Mouse (Mus musculus) forebrain, postnatal 0 days (tissue): Measurements from ENCODE around the gene B830017H08Rik. TPM values are rescaled to one million over a fixed set of nuclear protein-coding genes. Genes with fewer than 3 reads are reported as not detected.

Experiments
- ATAC-seq: fragments of 200-750 bp; cut with Nextera tagmentation; 2 replicates; pipeline ENCODE4 v1.8.0; 2017; ENCODE audit warnings: mild to moderate bottlenecking, moderate library complexity
- DNase-seq: peaks from one replicate; pipeline ENCODE4 v3.0.0-alpha.2; 2015
- H3K27ac ChIP-seq: fragments of 300-500 bp; sonication (generic); 2 replicates; pipeline ENCODE4 v1.5.1; 2014; ENCODE audit warnings: low read depth, mild to moderate bottlenecking, antibody characterized with exemption, low read length, moderate library complexity, mixed read lengths
- H3K27me3 ChIP-seq: fragments of 300-500 bp; sonication (generic); 2 replicates; pipeline ENCODE4 v1.6.1; 2014; ENCODE audit warnings: mild to moderate bottlenecking, low read length, mixed read lengths; ENCODE audit not compliant: insufficient read depth
- H3K36me3 ChIP-seq: fragments of 300-500 bp; sonication (generic); 2 replicates; pipeline ENCODE4 v1.6.1; 2014; ENCODE audit warnings: mild to moderate bottlenecking, moderate library complexity; ENCODE audit not compliant: insufficient read depth
- H3K4me1 ChIP-seq: fragments of 300-500 bp; sonication (generic); 2 replicates; pipeline ENCODE4 v1.6.1; 2014; ENCODE audit warnings: antibody characterized with exemption; ENCODE audit not compliant: insufficient read depth
- H3K4me2 ChIP-seq: fragments of 300-500 bp; sonication (generic); 2 replicates; pipeline ENCODE4 v1.6.1; 2014; ENCODE audit warnings: low read depth, mild to moderate bottlenecking, moderate library complexity
- H3K4me3 ChIP-seq: fragments of 300-500 bp; sonication (generic); 2 replicates; pipeline ENCODE4 v1.5.1; 2014; ENCODE audit warnings: low read depth, low read length, mixed read lengths
- H3K9ac ChIP-seq: fragments of 300-500 bp; sonication (generic); 2 replicates; pipeline ENCODE4 v1.6.1; 2014; ENCODE audit warnings: mild to moderate bottlenecking
- H3K9me3 ChIP-seq: fragments of 300-500 bp; sonication (generic); 2 replicates; pipeline ENCODE4 v1.6.1; 2016; ENCODE audit warnings: low read length
- CTCF ChIP-seq: sonication (generic); IDR thresholded peaks from 2 replicates; pipeline ENCODE4 v1.5.1; 2016; ENCODE audit warnings: antibody characterized with exemption, control low read depth, low read depth
- WGBS: fragments of 180-500 bp; shearing (Covaris S2); extraction: QIAGEN DNeasy Blood & Tissue Kit; methylation state at CpG from one replicate; pipeline ENCODE4 v1.1.7; 2014; 5-methylcytosine and 5-hydroxymethylcytosine counted together
- polyA plus RNA-seq: library from polyadenylated mRNA; unstranded; fragments of >200 nt; fragmentation: Nextera tagmentation; extraction: Ambion mirVana; gene quantifications from 2 replicates; pipeline ENCODE4 v1.2.1, GENCODE M21; 2015
- total RNA-seq: library from RNA; depleted of rRNA; stranded (reverse); fragments of >200 nt; gene quantifications from 2 replicates; pipeline ENCODE4 v1.2.3, GENCODE M21; 2014

B830017H08Rik gene
- total and polyA plus RNA-seq, 2 experiments from 2014 or later: 5.9 to 6.8 TPM

DNA sequence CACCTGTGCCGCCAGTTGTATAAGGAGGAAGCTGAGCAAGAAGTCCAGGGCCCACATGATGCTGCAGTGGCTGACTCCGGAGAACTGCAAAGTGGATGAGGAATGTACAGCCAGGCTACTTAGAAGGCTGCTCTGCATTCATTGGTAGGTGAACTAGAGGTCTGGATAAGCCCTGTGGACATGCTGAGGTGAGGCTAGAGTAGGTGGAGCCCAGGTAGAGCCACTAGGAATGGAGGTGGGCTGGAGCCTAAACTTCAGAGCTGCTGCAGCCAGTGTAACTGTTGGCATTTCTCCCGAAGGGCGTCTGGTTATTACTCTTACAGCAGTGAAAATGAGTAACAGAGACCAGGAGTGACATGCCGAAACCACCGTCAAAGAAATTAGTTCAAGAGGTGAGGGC lies 5.1 kb downstream of the B830017H08Rik start, which contains the start of gene Car15:
Gene Car15, minus strand, starts transcription at position 314 of the 400 bp plus-strand sequence.
- Histone ChIP-seq H3K27me3 (peaks cover 12% of the 10 kb centered on the region; the same call in 1 of the 2 replicates), H3K4me2 (no peak within 1 kb of the TSS), H3K9ac (no peak within 1 kb of the TSS), H3K27ac (no peak within 1 kb of the TSS), H3K36me3 (peaks cover 28% of the 10 kb centered on the region), H3K9me3 (no peaks in the 10 kb centered on the region), H3K4me1 (no peaks in the 10 kb centered on the region), H3K4me3 (no peak within 1 kb of the TSS)
- WGBS: 88% methylated on average over 6 of the region's 6 CpGs
- DNase-seq (no peak), ATAC-seq (no peak)
- no peak for TF ChIP-seq CTCF

DNA sequence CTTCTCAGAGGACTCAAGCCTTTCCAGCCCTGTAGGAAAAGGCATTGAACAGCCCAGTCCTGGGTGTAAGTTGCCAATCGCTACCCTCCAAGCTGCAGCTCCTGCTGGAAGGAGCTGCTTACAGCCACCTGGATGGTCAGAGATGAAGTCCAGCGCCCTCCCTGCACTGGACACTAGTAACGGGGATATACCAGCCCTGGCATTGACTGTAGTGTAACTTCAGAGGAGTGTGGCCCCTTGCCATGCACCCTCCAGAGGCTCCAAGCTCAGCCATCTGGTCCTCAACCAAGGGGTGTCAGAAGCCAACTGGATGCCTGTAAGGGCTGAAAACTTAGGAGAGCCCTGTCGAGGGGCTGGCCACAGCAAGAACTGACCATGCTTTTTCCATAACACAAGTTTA lies 7.1 kb downstream of the B830017H08Rik start:
- Histone ChIP-seq H3K9ac (no peak overlapping the region), H3K9me3 (no peaks in the 10 kb centered on the region), H3K27ac (no peak overlapping the region), H3K4me3 (no peak overlapping the region), H3K4me2 (no peak overlapping the region), H3K27me3 (peaks cover 4% of the 10 kb centered on the region; the same call in 1 of the 2 replicates), H3K4me1 (no peaks in the 10 kb centered on the region), H3K36me3 (peaks cover 48% of the 10 kb centered on the region)
- DNase-seq (no peak), ATAC-seq (no peak)
- TF ChIP-seq CTCF: no peak
- 81% methylated on average over 4 of the region's 4 CpGs for WGBS

DNA sequence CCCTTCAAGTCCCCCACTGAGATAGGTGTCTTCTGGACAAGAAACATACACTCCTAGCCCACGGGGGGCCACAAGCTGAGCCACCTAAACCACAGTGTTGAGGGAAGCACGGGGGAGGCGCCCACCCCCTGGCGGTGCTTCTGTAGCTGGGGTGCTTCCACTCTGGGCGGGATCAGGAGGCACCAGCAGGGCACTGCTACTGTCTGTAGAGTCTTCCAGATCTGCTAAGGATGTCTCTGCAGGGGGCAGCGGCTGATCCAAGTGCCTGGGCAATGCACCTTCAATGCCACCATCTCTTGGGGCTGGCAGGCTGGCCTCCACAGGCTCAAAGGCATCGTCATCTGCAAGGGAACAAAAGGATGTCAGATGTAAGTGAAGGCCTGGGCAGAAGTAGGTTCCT lies 9.5 kb downstream of the B830017H08Rik start:
- TF ChIP-seq CTCF: no peak
- H3K9me3 ChIP-seq: no peaks in the 10 kb centered on the region
- no peak for DNase-seq
- H3K4me1 ChIP-seq: no peaks in the 10 kb centered on the region
- ATAC-seq: no peak
- H3K27me3 ChIP-seq: no peaks in the 10 kb centered on the region
- no peak overlapping the region for H3K9ac ChIP-seq
- peaks cover 72% of the 10 kb centered on the region for H3K36me3 ChIP-seq
- H3K4me2 ChIP-seq: no peak overlapping the region
- WGBS: 94% methylated on average over 7 of the region's 7 CpGs
- no peak overlapping the region for H3K27ac ChIP-seq
- no peak overlapping the region for H3K4me3 ChIP-seq

DNA sequence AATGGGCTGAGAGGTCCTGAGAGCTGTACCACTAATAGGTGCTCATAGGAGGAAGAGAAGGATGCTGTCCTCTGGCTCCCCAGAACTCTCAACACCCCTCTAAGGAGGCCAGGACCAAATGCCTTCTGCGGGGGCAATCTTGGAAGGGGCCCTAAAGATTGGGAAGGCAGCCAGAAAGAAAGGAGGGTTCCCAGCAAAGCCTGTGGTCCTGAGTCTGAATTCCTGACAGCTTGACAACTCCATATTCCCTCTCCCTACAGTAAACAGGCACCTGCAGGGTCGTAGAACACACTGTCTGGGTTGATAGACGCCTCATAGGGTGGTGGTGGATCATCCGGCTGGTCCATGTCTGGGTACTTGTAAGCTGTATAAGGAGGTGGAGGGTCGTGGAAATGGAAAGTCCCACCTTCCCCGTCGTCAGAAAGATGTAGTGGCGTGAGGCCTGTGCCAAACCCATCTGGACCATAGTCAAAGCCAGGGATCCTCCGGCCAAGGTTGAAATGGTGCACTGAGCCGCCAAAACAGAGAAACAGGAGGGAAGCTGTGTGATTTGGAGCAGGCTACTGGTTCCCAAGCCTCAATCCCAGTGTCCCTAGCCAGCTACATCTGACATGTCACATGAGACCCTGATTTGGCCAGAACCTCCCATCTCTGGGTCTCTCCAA lies 10.9 kb downstream of the B830017H08Rik start:
- Histone ChIP-seq H3K9ac (no peak overlapping the region), H3K36me3 (peaks cover 82% of the 10 kb centered on the region), H3K4me1 (no peaks in the 10 kb centered on the region), H3K9me3 (no peaks in the 10 kb centered on the region), H3K27ac (no peak overlapping the region), H3K4me3 (no peak overlapping the region), H3K27me3 (no peaks in the 10 kb centered on the region), H3K4me2 (no peak overlapping the region)
- WGBS: 81% methylated on average over 10 of the region's 10 CpGs
- TF ChIP-seq CTCF: no peak
- ATAC-seq (no peak), DNase-seq (no peak)

DNA sequence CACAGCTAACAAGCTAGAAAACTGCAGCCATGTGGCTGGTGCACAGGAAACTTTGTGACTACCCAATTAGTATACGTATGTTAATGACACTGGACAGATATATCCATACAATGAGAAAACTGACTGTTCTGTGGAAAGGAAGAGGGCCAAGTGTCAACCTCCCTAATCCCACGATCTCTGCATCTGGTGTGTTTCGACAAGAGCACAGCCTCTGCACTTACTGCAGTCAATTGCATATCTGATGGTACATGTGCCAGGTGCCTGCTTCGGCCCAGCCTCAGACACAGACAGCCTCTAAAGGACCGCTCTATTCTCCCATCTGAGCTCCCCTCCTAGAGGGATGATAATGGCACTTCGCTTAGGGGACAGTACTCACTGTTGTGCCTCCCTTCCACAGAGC lies 15.5 kb downstream of the B830017H08Rik start:
- Histone ChIP-seq H3K27ac (no peak overlapping the region), H3K4me2 (no peak overlapping the region), H3K36me3 (peaks cover 76% of the 10 kb centered on the region), H3K9ac (no peak overlapping the region), H3K27me3 (no peaks in the 10 kb centered on the region), H3K4me3 (no peak overlapping the region), H3K4me1 (no peaks in the 10 kb centered on the region), H3K9me3 (no peaks in the 10 kb centered on the region)
- DNase-seq: no peak
- peak; percentile 21; the same call in 1 of the 2 replicates for ATAC-seq
- TF ChIP-seq CTCF: no peak
- WGBS: 91% methylated on average over 6 of the region's 6 CpGs

DNA sequence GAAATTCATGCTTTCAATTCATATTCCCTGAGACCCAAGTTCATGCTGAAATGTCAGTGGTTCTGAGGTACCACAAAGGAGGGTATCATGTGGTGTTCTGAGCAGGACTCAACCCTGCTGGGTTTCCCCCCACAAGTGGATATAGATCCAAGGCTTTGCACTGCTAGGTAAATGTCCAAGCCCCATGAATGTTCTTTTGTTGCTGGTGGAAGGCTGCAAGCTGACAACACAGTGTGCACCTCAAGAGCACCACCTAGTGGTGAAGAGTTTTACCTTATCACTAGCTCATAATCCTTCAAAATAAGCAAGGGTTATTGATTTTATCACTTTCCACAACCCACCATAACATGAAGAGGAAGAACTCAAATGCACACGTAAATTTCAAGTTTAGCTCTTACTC lies 16.0 kb downstream of the B830017H08Rik start:
- no peaks in the 10 kb centered on the region for H3K9me3 ChIP-seq
- no peaks in the 10 kb centered on the region for H3K4me1 ChIP-seq
- H3K36me3 ChIP-seq: peaks cover 74% of the 10 kb centered on the region
- H3K4me3 ChIP-seq: no peak overlapping the region
- TF ChIP-seq CTCF: peak; percentile 88
- no peak overlapping the region for H3K27ac ChIP-seq
- no peak overlapping the region for H3K4me2 ChIP-seq
- no peak overlapping the region for H3K9ac ChIP-seq
- H3K27me3 ChIP-seq: no peaks in the 10 kb centered on the region
- DNase-seq (peak; percentile 86), ATAC-seq (peak; percentile 83)
- 26% methylated on average over 1 of the region's 1 CpGs for WGBS

DNA sequence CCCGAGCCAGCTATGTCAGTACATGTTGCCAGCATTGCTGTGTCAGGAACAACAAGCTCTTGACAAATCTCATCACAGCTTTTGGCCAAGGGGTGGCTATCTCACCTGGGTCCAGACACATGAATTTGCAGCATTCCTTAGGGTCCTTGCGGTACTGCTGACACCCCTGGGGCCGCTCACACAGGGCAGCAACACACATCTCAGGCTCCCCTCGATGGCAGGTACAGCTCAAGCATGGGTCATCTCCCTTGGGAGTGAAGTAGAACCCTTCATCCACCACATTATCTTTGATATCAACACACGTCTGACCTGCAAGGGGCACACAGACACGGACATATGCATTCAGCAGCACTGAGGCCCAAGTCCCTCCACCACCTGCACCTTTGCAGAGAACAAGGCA lies 16.6 kb downstream of the B830017H08Rik start:
- TF ChIP-seq CTCF: no peak
- ATAC-seq (no peak), DNase-seq (no peak)
- Histone ChIP-seq H3K4me1 (no peaks in the 10 kb centered on the region), H3K9me3 (no peaks in the 10 kb centered on the region), H3K36me3 (peaks cover 74% of the 10 kb centered on the region), H3K27ac (no peak overlapping the region), H3K4me2 (no peak overlapping the region), H3K9ac (no peak overlapping the region), H3K27me3 (no peaks in the 10 kb centered on the region), H3K4me3 (no peak overlapping the region)
- WGBS: 94% methylated on average over 6 of the region's 6 CpGs
